Mouse (Mus musculus) stomach, embryonic 14.5 days (tissue): ENCODE results near the gene Erich6. TPM values are rescaled to one million over a fixed set of nuclear protein-coding genes. Genes with fewer than 3 reads are reported as not detected.

Source experiments
- ATAC-seq: fragments of 200-750 bp; cut with Nextera tagmentation; 2 replicates; pipeline ENCODE4 v1.8.0; 2017; ENCODE audit warnings: low read depth, moderate TSS enrichment; ENCODE audit not compliant: insufficient number of reproducible peaks, insufficient read depth, low FRiP score
- H3K27ac ChIP-seq: fragments of 300-500 bp; sonication (generic); 2 replicates; pipeline ENCODE4 v1.5.1; 2014; ENCODE audit warnings: mild to moderate bottlenecking, low read length, moderate library complexity, mixed read lengths
- H3K27me3 ChIP-seq: fragments of 300-500 bp; sonication (generic); 2 replicates; pipeline ENCODE4 v1.6.1; 2014; ENCODE audit warnings: low read length, control low read depth, mixed read lengths; ENCODE audit not compliant: control insufficient read depth, insufficient read depth
- H3K36me3 ChIP-seq: fragments of 300-500 bp; sonication (generic); 2 replicates; pipeline ENCODE4 v1.6.1; 2014; ENCODE audit warnings: mild to moderate bottlenecking, control low read depth, low read length, moderate library complexity, mixed read lengths; ENCODE audit not compliant: control insufficient read depth, insufficient read depth
- H3K4me1 ChIP-seq: fragments of 300-500 bp; sonication (generic); 2 replicates; pipeline ENCODE4 v1.6.1; 2014; ENCODE audit warnings: low read length, control low read depth, mixed read lengths; ENCODE audit not compliant: control insufficient read depth, insufficient read depth
- H3K4me2 ChIP-seq: fragments of 300-500 bp; sonication (generic); replicated peaks from 2 replicates; pipeline ENCODE4 v1.6.1; 2014; ENCODE audit warnings: low read depth, low read length, control low read depth
- H3K4me3 ChIP-seq: fragments of 300-500 bp; sonication (generic); 2 replicates; pipeline ENCODE4 v1.5.1; 2014; ENCODE audit warnings: low read depth, low read length, control low read depth
- H3K9ac ChIP-seq: fragments of 300-500 bp; sonication (generic); replicated peaks from 2 replicates; pipeline ENCODE4 v1.6.1; 2014; ENCODE audit warnings: low read depth, mild to moderate bottlenecking, control low read depth, low read length, moderate library complexity, mixed read lengths
- H3K9me3 ChIP-seq: fragments of 300-500 bp; sonication (generic); 2 replicates; pipeline ENCODE4 v1.6.1; 2016; ENCODE audit warnings: low read depth, low read length, control low read depth; ENCODE audit not compliant: control insufficient read depth
- WGBS: fragments of 180-500 bp; shearing (Covaris S2); extraction: QIAGEN DNeasy Blood & Tissue Kit; methylation state at CpG from one replicate; pipeline ENCODE4 v1.1.7; 2014; 5-methylcytosine and 5-hydroxymethylcytosine counted together
- polyA plus RNA-seq: library from polyadenylated mRNA; unstranded; fragments of >200 nt; fragmentation: Nextera tagmentation; extraction: Ambion mirVana; gene quantifications from 2 replicates; pipeline ENCODE4 v1.2.1, GENCODE M21; 2014

Erich6 gene
- polyA plus RNA-seq, 1 experiment from 2014 or later: not detected

GRCm38 (mm10) chr3:58678905-58679304 lies 41.9 kb upstream of the Erich6 start:
- H3K9ac ChIP-seq: no peak overlapping the region
- no peaks in the 10 kb centered on the region for H3K27me3 ChIP-seq
- 45% methylated on average over 2 of the region's 2 CpGs for WGBS
- H3K36me3 ChIP-seq: no peaks in the 10 kb centered on the region
- no peak for ATAC-seq
- peaks cover 38% of the 10 kb centered on the region for H3K4me1 ChIP-seq
- no peak overlapping the region for H3K4me3 ChIP-seq
- H3K4me2 ChIP-seq: no peak overlapping the region
- H3K9me3 ChIP-seq: no peaks in the 10 kb centered on the region
- H3K27ac ChIP-seq: no peak overlapping the region

DNA sequence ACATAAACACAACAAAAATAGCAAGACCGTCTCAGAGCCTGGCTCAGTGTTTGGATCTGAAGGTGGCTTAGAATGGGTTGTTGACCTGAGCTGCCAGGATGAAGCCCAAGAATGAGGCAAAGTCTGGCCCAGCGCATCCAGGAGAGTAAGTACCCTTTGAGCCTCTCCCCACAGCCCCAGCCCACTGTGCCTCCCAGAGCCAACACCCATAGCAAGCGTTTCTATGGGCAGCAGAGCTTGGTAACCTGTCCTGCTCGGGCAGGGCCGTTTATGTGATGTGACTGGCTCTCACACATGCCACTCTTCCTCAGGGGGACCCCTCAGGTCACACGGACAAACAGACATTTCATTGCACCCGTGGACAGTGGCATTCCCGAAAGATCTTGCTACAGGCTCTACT lies 41.4 kb upstream of the Erich6 start:
- Histone ChIP-seq H3K9me3 (no peaks in the 10 kb centered on the region), H3K4me3 (no peak overlapping the region), H3K4me1 (peaks cover 38% of the 10 kb centered on the region), H3K36me3 (no peaks in the 10 kb centered on the region), H3K4me2 (no peak overlapping the region), H3K27me3 (no peaks in the 10 kb centered on the region), H3K9ac (no peak overlapping the region), H3K27ac (no peak overlapping the region)
- no peak for ATAC-seq
- 56% methylated on average over 8 of the region's 8 CpGs for WGBS

GRCm38 (mm10) chr3:58677615-58678014 lies 40.6 kb upstream of the Erich6 start:
- no peaks in the 10 kb centered on the region for H3K27me3 ChIP-seq
- no peak overlapping the region for H3K4me3 ChIP-seq
- WGBS: 41% methylated on average over 3 of the region's 3 CpGs
- ATAC-seq: no peak
- peaks cover 38% of the 10 kb centered on the region for H3K4me1 ChIP-seq
- H3K9me3 ChIP-seq: no peaks in the 10 kb centered on the region
- no peak overlapping the region for H3K4me2 ChIP-seq
- no peaks in the 10 kb centered on the region for H3K36me3 ChIP-seq
- no peak overlapping the region for H3K27ac ChIP-seq
- H3K9ac ChIP-seq: no peak overlapping the region

DNA sequence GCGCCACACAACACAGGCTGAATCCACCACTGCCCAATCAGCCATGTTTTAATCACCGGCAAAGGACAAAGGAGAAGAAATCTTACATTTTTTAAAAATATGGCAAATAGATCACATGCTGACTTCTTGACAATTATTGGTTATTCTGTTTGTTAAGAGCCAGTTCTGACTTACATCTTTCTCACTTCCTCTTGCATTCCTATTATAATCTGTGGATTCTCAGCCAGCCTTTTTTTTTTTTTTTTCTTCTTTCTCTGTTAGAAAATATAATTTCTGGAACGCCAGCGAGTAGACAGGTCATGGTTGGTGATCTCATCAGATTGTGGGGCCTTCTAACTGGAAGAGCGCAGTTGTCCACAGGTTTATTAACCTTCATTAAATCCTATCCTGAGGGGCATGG lies 36.3 kb upstream of the Erich6 start:
- H3K9me3 ChIP-seq: no peaks in the 10 kb centered on the region
- H3K4me2 ChIP-seq: no peak overlapping the region
- 0 out of 2 replicates have a peak, but pooled peaks cover 2% of the 10 kb centered on the region for H3K4me1 ChIP-seq
- 91% methylated on average over 5 of the region's 5 CpGs for WGBS
- H3K27me3 ChIP-seq: no peaks in the 10 kb centered on the region
- H3K9ac ChIP-seq: no peak overlapping the region
- no peaks in the 10 kb centered on the region for H3K36me3 ChIP-seq
- no peak overlapping the region for H3K4me3 ChIP-seq
- ATAC-seq: no peak
- H3K27ac ChIP-seq: no peak overlapping the region

DNA sequence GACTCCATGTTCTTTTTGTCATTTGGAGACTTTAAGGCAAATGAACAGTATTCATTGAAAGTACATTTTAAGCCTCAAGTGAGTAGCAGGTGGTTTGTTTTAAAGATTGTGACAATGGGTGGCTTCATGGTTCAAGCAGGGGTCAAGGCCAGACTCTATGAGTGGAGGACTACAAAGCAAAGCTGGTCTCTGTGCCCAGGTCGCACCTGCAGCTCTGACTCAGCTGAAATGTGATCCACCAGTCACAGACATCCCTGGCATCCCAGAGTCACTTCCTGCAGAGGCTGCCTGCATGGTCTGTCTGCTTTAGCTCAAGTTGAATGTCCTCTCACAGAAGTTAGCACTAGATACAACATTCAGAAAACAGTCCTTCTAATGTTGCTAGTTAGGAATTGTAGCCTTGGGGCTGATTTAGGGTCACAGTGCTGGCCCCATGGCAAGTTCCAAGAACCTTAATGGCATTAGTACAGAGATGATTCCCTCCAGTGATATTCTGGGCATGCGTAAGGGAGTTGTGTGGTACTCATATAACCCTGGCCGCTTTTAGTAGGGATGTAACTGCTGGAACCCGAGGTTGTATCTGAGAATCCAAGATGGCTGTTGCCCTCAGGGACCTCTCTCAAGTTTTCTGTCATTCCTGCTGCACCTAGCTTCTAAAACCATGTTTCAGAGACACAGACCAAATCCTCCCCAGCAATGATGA lies 35.6 kb upstream of the Erich6 start:
- no peaks in the 10 kb centered on the region for H3K9me3 ChIP-seq
- H3K4me1 ChIP-seq: no peaks in the 10 kb centered on the region
- no peak overlapping the region for H3K4me3 ChIP-seq
- H3K36me3 ChIP-seq: no peaks in the 10 kb centered on the region
- H3K4me2 ChIP-seq: no peak overlapping the region
- 47% methylated on average over 4 of the region's 4 CpGs for WGBS
- no peak for ATAC-seq
- no peaks in the 10 kb centered on the region for H3K27me3 ChIP-seq
- no peak overlapping the region for H3K27ac ChIP-seq
- no peak overlapping the region for H3K9ac ChIP-seq

DNA sequence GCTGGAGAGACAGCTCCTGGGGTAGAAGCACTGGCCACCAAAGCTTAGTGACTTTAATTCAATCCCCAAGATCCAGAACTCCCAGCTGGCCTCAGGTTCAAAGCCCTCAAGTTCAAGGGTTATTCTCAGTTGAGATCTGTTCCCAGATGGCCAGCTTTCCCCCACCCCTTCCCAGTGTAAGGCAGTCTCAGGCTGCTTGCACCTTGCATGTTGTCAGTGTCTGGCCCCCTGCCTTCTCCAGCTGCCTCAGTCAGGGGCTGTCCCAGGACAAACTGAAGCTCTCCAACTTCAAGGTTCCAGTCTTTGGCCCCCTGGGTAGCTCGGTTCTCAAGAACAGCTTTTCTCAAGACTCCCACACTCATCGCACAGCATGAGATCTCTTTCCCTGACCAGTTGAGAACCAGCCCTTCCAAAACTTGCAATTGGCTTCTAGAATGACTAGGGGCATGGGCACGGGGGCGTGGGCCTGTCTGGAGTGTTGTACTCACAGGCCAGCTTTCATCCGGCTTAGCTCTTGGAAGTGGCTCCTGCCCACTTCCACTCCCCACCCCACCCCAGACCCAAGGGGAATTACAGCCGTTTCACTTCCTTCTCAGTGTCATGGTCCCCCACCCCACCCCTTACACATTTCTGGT lies 34.7 kb upstream of the Erich6 start:
- ATAC-seq: no peak
- H3K27ac ChIP-seq: no peak overlapping the region
- 52% methylated on average over 6 of the region's 6 CpGs for WGBS
- H3K4me2 ChIP-seq: no peak overlapping the region
- H3K36me3 ChIP-seq: no peaks in the 10 kb centered on the region
- no peak overlapping the region for H3K9ac ChIP-seq
- H3K4me1 ChIP-seq: no peaks in the 10 kb centered on the region
- H3K27me3 ChIP-seq: no peaks in the 10 kb centered on the region
- no peaks in the 10 kb centered on the region for H3K9me3 ChIP-seq
- H3K4me3 ChIP-seq: no peak overlapping the region

DNA sequence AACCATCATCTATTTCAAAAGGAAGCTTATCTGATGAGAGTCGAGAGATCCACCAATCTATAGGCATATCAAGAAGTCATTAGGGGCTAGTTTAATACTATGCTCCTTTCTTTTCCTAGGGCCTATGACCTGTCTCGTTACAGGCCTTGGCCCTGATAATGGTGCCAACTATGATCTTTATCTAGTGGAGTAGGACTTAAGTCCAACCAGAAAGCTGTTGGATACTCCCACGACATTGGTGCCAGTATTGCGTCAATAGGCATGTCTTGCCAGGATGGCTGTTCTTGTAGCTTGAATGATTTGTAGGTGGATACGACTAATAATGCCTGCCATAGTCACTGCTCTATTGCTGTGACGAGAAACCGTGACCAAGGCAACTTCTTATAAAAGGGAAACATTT lies 27.0 kb upstream of the Erich6 start:
- WGBS: 91% methylated on average over 7 of the region's 7 CpGs
- H3K4me3 ChIP-seq: no peak overlapping the region
- no peak overlapping the region for H3K27ac ChIP-seq
- no peaks in the 10 kb centered on the region for H3K9me3 ChIP-seq
- H3K4me2 ChIP-seq: no peak overlapping the region
- H3K36me3 ChIP-seq: no peaks in the 10 kb centered on the region
- ATAC-seq: no peak
- H3K9ac ChIP-seq: no peak overlapping the region
- H3K4me1 ChIP-seq: no peaks in the 10 kb centered on the region
- H3K27me3 ChIP-seq: no peaks in the 10 kb centered on the region

DNA sequence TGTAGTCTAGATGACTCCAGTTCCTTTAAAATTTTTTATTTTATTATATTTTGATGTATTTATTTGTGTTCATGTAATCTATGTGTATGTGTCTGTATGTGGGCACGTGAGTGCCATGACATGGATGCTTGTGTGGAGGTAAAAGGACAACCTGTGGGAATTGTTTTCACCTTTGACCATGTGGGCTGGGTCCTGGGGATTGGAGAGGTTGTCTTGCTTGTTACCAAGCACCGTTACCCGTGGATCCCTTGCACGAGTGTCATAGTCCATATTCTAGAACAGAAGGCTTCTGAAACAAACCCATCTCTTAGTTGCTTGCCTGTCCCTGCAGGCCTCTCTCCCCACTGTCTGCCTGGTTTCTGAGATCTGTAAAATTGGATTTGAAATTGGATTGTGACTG lies 23.6 kb upstream of the Erich6 start:
- ATAC-seq: no peak
- H3K27me3 ChIP-seq: no peaks in the 10 kb centered on the region
- no peaks in the 10 kb centered on the region for H3K9me3 ChIP-seq
- H3K4me1 ChIP-seq: no peaks in the 10 kb centered on the region
- H3K27ac ChIP-seq: no peak overlapping the region
- no peak overlapping the region for H3K9ac ChIP-seq
- no peak overlapping the region for H3K4me2 ChIP-seq
- H3K4me3 ChIP-seq: no peak overlapping the region
- H3K36me3 ChIP-seq: no peaks in the 10 kb centered on the region
- 88% methylated on average over 4 of the region's 4 CpGs for WGBS

DNA sequence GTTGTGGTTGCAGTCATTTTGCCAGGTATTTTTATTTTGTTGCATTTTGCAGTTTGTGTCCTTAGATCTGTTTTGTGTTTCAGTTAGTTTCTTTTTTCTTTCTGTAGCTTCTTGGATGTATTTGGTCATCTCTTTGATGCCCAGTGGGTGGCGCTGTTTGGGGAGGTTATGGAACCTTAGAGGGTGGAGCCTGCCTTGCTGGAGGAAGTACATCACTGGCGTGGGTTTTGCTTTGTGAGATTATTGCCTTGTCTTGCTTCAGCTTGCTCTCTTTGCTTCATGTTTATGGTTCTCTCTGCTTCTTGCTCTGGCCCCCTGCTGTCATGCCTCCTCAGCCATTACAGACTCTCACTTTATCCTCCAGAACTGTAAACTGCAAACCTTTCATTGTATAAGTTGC lies 20.3 kb upstream of the Erich6 start:
- no peak for ATAC-seq
- no peak overlapping the region for H3K4me2 ChIP-seq
- no peak overlapping the region for H3K27ac ChIP-seq
- 21% methylated on average over 2 of the region's 2 CpGs for WGBS
- no peak overlapping the region for H3K4me3 ChIP-seq
- H3K36me3 ChIP-seq: no peaks in the 10 kb centered on the region
- H3K27me3 ChIP-seq: no peaks in the 10 kb centered on the region
- H3K9me3 ChIP-seq: no peaks in the 10 kb centered on the region
- H3K4me1 ChIP-seq: no peaks in the 10 kb centered on the region
- no peak overlapping the region for H3K9ac ChIP-seq
